Mouse (Mus musculus) C2C12 (cell line): ENCODE data around the gene Cnnm2. TPM values are rescaled to one million over a fixed set of nuclear protein-coding genes. Genes with fewer than 3 reads are reported as not detected.

Experiments
- H3K27me3 ChIP-seq: one replicate; pipeline ENCODE4 v1.6.1; 2011; ENCODE audit not compliant: control insufficient read depth, insufficient read depth, insufficient read length
- H3K36me3 ChIP-seq: one replicate; pipeline ENCODE4 v1.6.1; 2011; ENCODE audit not compliant: control insufficient read depth, insufficient read depth
- H3K4me3 ChIP-seq: one replicate; pipeline ENCODE4 v1.5.1; 2011; ENCODE audit warnings: mild to moderate bottlenecking, control low read depth; ENCODE audit not compliant: poor library complexity, insufficient read depth, severe bottlenecking
- H3K79me2 ChIP-seq: one replicate; pipeline ENCODE4 v1.6.1; 2011; ENCODE audit not compliant: control insufficient read depth, insufficient read depth
- H3K79me3 ChIP-seq: one replicate; pipeline ENCODE4 v1.6.1; 2011; ENCODE audit warnings: low read depth, control low read depth
- H3ac ChIP-seq: one replicate; pipeline ENCODE3; 2011; ENCODE audit warnings: low read depth; ENCODE audit not compliant: control insufficient read depth, insufficient read length
- CEBPB ChIP-seq: IDR thresholded peaks from one replicate; pipeline ENCODE4 v1.6.1; 2011; ENCODE audit warnings: low read depth, mild to moderate bottlenecking, control low read depth, moderate library complexity
- CTCF ChIP-seq: IDR thresholded peaks from one replicate; pipeline ENCODE4 v1.5.1; 2011; ENCODE audit not compliant: control insufficient read depth, insufficient read depth, insufficient read length
- FOSL1 ChIP-seq: IDR thresholded peaks from one replicate; pipeline ENCODE4 v1.8.0; 2011; ENCODE audit warnings: mild to moderate bottlenecking, low read length; ENCODE audit not compliant: poor library complexity, insufficient read depth, severe bottlenecking
- MAX ChIP-seq: IDR thresholded peaks from one replicate; pipeline ENCODE4 v1.6.1; 2011; ENCODE audit warnings: mild to moderate bottlenecking, control low read depth
- MYOD1 ChIP-seq: IDR thresholded peaks from one replicate; pipeline ENCODE4 v1.6.1; 2011; ENCODE audit warnings: low read depth; ENCODE audit not compliant: control insufficient read depth, insufficient read length
- MYOG ChIP-seq: IDR thresholded peaks from one replicate; pipeline ENCODE4 v1.6.1; 2011; ENCODE audit not compliant: control insufficient read depth, insufficient read length; ENCODE audit errors: extremely low read depth
- USF1 ChIP-seq: IDR thresholded peaks from one replicate; pipeline ENCODE4 v1.6.1; 2011; ENCODE audit warnings: low read depth, mild to moderate bottlenecking, control low read depth, moderate library complexity
- polyA plus RNA-seq: library from polyadenylated mRNA; unstranded; fragments of >200 nt; fragmentation: generic; extraction: Trizol; gene quantifications from one replicate; pipeline ENCODE4 v1.2.1, GENCODE M21; 2012; ENCODE audit warnings: missing spikeins

Gene Cnnm2
- polyA plus RNA-seq, 1 experiment, result 4.1 TPM

- Histone ChIP-seq H3ac (no peak overlapping the region), H3K27me3 (no peaks in the 10 kb centered on the region), H3K4me3 (no peak overlapping the region), H3K79me3 (peaks cover 6% of the 10 kb centered on the region), H3K36me3 (no peaks in the 10 kb centered on the region), H3K79me2 (peaks cover 51% of the 10 kb centered on the region)
- TF ChIP-seq CEBPB, result no peak
- TF ChIP-seq MYOG, result no peak
- TF ChIP-seq USF1, result no peak
- TF ChIP-seq FOSL1, result no peak
These were observed 165.0 kb downstream of the Cnnm2 start for GRCm38 (mm10) chr19:46926357-46926756.

- Histone ChIP-seq H3K79me3 (peaks cover 9% of the 10 kb centered on the region), H3K27me3 (no peaks in the 10 kb centered on the region), H3K36me3 (no peaks in the 10 kb centered on the region), H3K4me3 (no peak overlapping the region), H3K79me2 (peaks cover 57% of the 10 kb centered on the region), H3ac (no peak overlapping the region)
- no peak for TF ChIP-seq CTCF
- no peak for TF ChIP-seq FOSL1
- TF ChIP-seq MYOG, result no peak
- TF ChIP-seq CEBPB, result no peak
- TF ChIP-seq USF1, result no peak
- TF ChIP-seq MYOD1, result no peak
- no peak for TF ChIP-seq MAX
These were observed 165.6 kb downstream of the Cnnm2 start for GRCm38 (mm10) chr19:46926951-46927350.

DNA sequence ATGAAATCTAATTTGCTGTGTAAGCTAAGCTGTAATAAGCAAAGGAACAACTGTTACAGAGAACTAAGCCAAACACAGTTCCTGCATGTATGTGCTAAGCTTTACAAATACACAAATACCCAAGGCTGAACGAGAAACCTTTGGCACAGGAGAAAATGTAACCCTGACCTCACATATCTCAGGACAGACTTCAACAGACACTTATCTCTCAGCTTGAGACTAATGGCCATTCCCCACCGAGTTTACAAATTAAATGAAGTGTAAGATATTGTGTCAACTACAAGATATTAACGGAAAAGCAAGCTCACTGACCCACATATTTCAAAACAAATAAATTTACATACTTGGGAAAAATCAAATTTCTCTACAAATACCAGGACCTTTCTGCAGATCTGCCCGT is 166.7 kb downstream of the Cnnm2 start:
- H3K4me3 ChIP-seq, result no peak overlapping the region
- peaks cover 9% of the 10 kb centered on the region for H3K79me3 ChIP-seq
- no peak overlapping the region for H3ac ChIP-seq
- H3K79me2 ChIP-seq, result peaks cover 69% of the 10 kb centered on the region
- H3K36me3 ChIP-seq, result no peaks in the 10 kb centered on the region
- H3K27me3 ChIP-seq, result no peaks in the 10 kb centered on the region
- TF ChIP-seq MYOD1, result no peak
- TF ChIP-seq MYOG, result no peak
- TF ChIP-seq CTCF, result no peak
- no peak for TF ChIP-seq CEBPB
- TF ChIP-seq USF1, result no peak
- no peak for TF ChIP-seq FOSL1
- TF ChIP-seq MAX, result no peak

GRCm38 (mm10) chr19:46929044-46929587 is 167.7 kb downstream of the Cnnm2 start:
- H3ac ChIP-seq, result no peak overlapping the region
- TF ChIP-seq CTCF (no peak), CEBPB (no peak), MAX (no peak), MYOD1 (no peak), MYOG (no peak), FOSL1 (no peak), USF1 (no peak)
- H3K36me3 ChIP-seq, result no peaks in the 10 kb centered on the region
- H3K27me3 ChIP-seq, result no peaks in the 10 kb centered on the region
- H3K4me3 ChIP-seq, result no peak overlapping the region
- H3K79me2 ChIP-seq, result peaks cover 73% of the 10 kb centered on the region
- H3K79me3 ChIP-seq, result peaks cover 9% of the 10 kb centered on the region

Other genes starting within 250 kb of the Cnnm2 start
- 81.4 TPM for gene Arl3, start 188.4 kb upstream of the Cnnm2 start, polyA plus RNA-seq
- gene Sfxn2, start 188.2 kb upstream of the Cnnm2 start, polyA plus RNA-seq, result 1.4 TPM
- gene Wbp1l, start 162.5 kb upstream of the Cnnm2 start, polyA plus RNA-seq, result 33.5 TPM
- gene Cyp17a1, start 88.4 kb upstream of the Cnnm2 start, polyA plus RNA-seq, result not detected
- 4.0 TPM for gene Borcs7, start 71.7 kb upstream of the Cnnm2 start, polyA plus RNA-seq
- 0.74 TPM for gene As3mt, start 54.1 kb upstream of the Cnnm2 start, polyA plus RNA-seq